Mouse (Mus musculus) embryonic fibroblast, embryonic 13.5 days (primary cell): ENCODE data around the gene Dhx9.

Source experiments
- CTCF ChIP-seq: IDR thresholded peaks from 2 replicates; pipeline ENCODE4 v1.5.1; 2011; ENCODE audit warnings: mild to moderate bottlenecking, control low read depth, low read length, moderate library complexity, borderline replicate concordance; ENCODE audit not compliant: insufficient read depth
- POLR2A ChIP-seq: IDR thresholded peaks from 2 replicates; pipeline ENCODE4 v1.6.1; 2011; ENCODE audit warnings: low read depth, mild to moderate bottlenecking, control low read depth, low read length, moderate library complexity

DNA sequence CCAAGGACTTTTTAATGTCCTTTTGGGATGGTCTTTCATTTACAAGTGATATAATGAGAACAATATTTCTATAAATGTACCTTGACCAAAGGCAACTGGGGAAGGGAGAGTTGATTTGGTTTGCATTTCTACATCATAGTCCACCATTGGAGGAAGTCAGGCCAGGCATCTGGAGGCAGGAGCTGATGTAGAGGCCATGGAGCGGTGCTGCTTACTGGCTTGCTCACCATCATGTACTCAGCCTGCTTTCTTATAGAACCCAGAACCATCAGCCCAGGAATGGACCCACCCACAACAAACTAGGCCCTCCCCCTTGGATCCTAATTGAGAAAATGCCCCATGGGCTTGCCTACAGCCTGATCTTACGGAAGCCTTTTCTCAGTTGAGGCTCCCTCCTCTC is 55.1 kb downstream of the Dhx9 start:
- TF ChIP-seq CTCF (no peak), POLR2A (no peak)
